Mouse (Mus musculus) myocyte (in vitro differentiated cells): ENCODE measurements around the gene H2-Ke6.

Source experiments
- CEBPB ChIP-seq: IDR thresholded peaks from 2 replicates; pipeline ENCODE4 v1.6.1; 2011; ENCODE audit warnings: mild to moderate bottlenecking, moderate library complexity; ENCODE audit not compliant: poor library complexity, insufficient read depth, severe bottlenecking
- E2F4 ChIP-seq: IDR thresholded peaks from one replicate; pipeline ENCODE4 v1.6.1; 2011; ENCODE audit warnings: mild to moderate bottlenecking, control low read depth, moderate library complexity; ENCODE audit not compliant: insufficient read depth
- MAX ChIP-seq: IDR thresholded peaks from one replicate; pipeline ENCODE4 v1.6.1; 2011; ENCODE audit warnings: low read depth, mild to moderate bottlenecking, control low read depth
- MYOD1 ChIP-seq, 3 experiments: IDR thresholded peaks; one replicate each; pipeline ENCODE4 v1.6.1; 2011; ENCODE audit warnings: control low read depth in 2 of 3, low read depth in 2 of 3, mild to moderate bottlenecking in 2 of 3, moderate library complexity in 1 of 3; ENCODE audit not compliant: insufficient read length in 2 of 3, control insufficient read depth in 1 of 3
- MYOG ChIP-seq, 3 experiments: IDR thresholded peaks; one replicate each; pipeline ENCODE4 v1.6.1; 2011; ENCODE audit warnings: control low read depth in 2 of 3, low read depth in 2 of 3, mild to moderate bottlenecking in 2 of 3; ENCODE audit not compliant: insufficient read length in 2 of 3, control insufficient read depth in 1 of 3, insufficient read depth in 1 of 3
- POLR2A ChIP-seq: IDR thresholded peaks from one replicate; pipeline ENCODE4 v1.6.1; 2011; ENCODE audit warnings: low read depth, mild to moderate bottlenecking, control low read depth, moderate library complexity; ENCODE audit not compliant: insufficient read length
- POLR2AphosphoS2 ChIP-seq: IDR thresholded peaks from one replicate; pipeline ENCODE4 v1.6.1; 2011; ENCODE audit warnings: low read depth, control low read depth; ENCODE audit not compliant: insufficient read length
- REST ChIP-seq: IDR thresholded peaks from one replicate; pipeline ENCODE4 v1.6.1; 2011; ENCODE audit warnings: mild to moderate bottlenecking, control low read depth, moderate library complexity; ENCODE audit not compliant: insufficient read depth, insufficient read length
- USF1 ChIP-seq: IDR thresholded peaks from one replicate; pipeline ENCODE4 v1.6.1; 2011; ENCODE audit warnings: low read depth, mild to moderate bottlenecking, control low read depth, moderate library complexity

GRCm38 (mm10) chr17:34013436-34013835 is 14.4 kb downstream of the H2-Ke6 start:
- TF ChIP-seq POLR2AphosphoS2: no peak
- TF ChIP-seq POLR2A: no peak
- no peak for TF ChIP-seq MAX
- TF ChIP-seq MYOD1 (IDR thresholded peaks at IDR 0.05; ENCODE audit: control insufficient read depth in 1 of 3, insufficient read length in 2 of 3, low read depth in 2 of 3): no peak
- TF ChIP-seq REST: no peak
- TF ChIP-seq E2F4: no peak
- TF ChIP-seq USF1: no peak
- TF ChIP-seq MYOG (IDR thresholded peaks at IDR 0.05; ENCODE audit: control insufficient read depth in 1 of 3, insufficient read depth in 1 of 3, insufficient read length in 2 of 3, low read depth in 2 of 3): no peak
- no peak for TF ChIP-seq CEBPB
